Mouse (Mus musculus) cortical plate, adult 2 months (tissue): ENCODE measurements around the gene Gpnmb.

ENCODE experiments used
- CTCF ChIP-seq: fragments of 200-500 bp; IDR thresholded peaks from 2 replicates; pipeline ENCODE4 v1.5.1; 2011; ENCODE audit warnings: mild to moderate bottlenecking, control low read depth, low read length; ENCODE audit not compliant: insufficient read depth; ENCODE audit errors: extremely low read depth
- POLR2A ChIP-seq: fragments of 200-500 bp; IDR thresholded peaks from 2 replicates; pipeline ENCODE4 v1.6.1; 2011; ENCODE audit warnings: mild to moderate bottlenecking, low read length, control low read depth; ENCODE audit not compliant: insufficient read depth; ENCODE audit errors: extremely low read depth

DNA sequence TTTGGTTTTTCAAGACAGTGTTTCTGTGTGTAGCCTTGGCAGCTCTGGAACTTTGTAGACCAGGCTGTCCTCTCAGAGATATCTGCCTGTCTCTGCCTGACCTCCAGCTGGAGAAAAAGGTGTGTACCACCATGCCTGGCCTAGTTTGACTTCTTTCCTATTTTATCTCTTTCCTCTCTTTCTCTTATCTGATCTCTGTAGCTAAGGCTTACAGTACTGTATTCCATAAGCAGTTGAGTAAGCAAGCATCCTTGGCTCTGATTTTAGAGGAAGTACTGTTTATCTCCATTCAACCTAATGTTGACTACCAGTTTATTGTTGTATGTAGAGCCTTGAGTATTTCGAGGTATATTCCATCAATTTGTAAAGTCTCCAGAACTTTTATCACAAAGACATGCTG is 43.0 kb downstream of the Gpnmb start:
- no peak for TF ChIP-seq POLR2A
- no peak for TF ChIP-seq CTCF
